Mouse (Mus musculus): ENCODE data around the gene Mpzl1. TPM values are rescaled to one million over a fixed set of nuclear protein-coding genes. Genes with fewer than 3 reads are reported as not detected.

Gene Mpzl1
- total RNA-seq, 2 experiments from 2014 or later = 11.0 to 12.7 TPM

GRCm38 (mm10) chr1:165660774-165661173 lies 26.4 kb upstream of the Mpzl1 start:
- DNase-seq (ENCODE audit: low spot score in 2 of 2) = peak in 1 of 2 experiments; percentile 49

DNA sequence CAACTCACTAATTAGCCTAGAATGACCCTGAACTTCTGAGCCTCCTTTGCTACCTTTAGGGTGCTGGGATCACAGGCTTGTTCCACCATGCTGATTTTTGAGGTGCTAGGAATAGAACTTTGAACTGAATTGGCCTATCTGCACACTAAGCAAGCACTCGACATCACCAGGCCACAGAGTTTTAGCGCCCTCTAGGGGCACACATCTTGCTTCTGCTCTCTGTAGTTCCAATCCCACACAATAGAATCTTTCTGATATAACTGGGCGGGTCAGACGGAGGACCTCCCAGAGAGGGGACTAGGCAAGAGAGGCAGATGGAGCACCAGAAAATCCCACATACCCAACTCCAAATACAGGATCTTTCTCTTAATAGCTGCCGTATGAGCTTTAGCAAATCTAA lies 24.3 kb upstream of the Mpzl1 start:
- DNase-seq (ENCODE audit: low spot score in 2 of 2) = peak; percentile 69 to 73

DNA sequence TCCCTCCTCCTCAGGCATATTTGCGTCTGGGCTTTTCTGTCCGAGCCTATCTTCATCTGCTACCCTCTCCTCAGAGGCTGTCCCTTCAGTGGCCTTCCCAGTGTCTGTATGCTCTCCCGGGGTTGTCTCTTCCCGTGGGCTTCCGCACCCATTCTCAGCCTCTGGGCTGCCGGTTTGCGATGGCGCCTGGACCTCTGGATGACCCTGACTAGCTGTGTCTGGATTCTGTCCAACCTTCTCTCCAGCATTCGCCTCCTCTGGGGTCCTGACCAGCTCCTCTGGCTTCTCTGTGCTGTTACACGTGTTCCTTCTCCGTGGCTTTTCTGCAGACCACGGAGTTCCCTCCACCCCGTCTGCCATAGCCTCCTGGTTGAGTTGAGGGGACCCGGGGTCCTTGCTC lies 21.1 kb upstream of the Mpzl1 start:
- no peak for DNase-seq (ENCODE audit: low spot score in 2 of 2)

DNA sequence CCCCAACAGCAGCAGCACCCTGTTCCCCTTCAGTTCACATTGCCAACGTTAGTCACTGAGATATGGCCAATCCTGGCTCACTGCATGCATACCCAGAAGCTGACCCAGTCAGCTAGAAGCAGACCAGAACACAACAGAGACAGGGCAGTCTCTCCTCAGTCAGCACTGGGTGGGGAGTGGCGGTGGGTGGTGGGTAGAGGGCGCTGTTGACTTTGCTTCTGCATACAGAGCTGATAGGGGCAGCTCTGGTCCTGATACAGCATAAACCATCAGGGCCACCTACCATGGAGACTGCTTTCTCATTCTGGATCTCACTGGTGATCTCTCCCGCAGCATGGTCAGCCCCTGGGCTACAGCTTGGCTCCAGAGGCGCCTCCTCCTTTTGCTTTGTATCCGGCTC lies 20.7 kb upstream of the Mpzl1 start:
- DNase-seq (ENCODE audit: low spot score in 2 of 2) = peak in 1 of 2 experiments; percentile 46

- no peak for DNase-seq (ENCODE audit: low spot score in 2 of 2)
These were observed 19.0 kb upstream of the Mpzl1 start for GRCm38 (mm10) chr1:165653126-165653885.

DNA sequence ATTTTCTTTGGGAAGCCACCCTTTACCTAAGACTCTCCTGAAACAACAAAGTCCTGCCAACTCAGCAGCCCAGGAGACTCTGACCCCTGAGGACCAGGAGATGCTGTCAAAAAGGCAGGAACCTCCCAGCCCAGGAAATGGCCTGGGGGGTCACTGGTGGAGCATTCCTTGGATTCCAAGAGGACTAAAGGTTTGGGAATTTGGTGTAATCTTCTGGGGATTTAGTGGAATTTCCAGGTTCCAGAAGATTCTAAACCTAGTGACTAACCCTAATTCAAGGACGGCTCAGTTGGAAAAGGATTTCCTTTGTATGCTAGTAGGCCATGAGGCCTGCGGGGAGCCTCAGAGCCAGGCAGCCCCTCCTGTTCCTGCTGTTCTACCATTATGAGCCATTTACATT lies 18.2 kb upstream of the Mpzl1 start:
- no peak for DNase-seq (ENCODE audit: low spot score in 2 of 2)

- DNase-seq (ENCODE audit: low spot score in 2 of 2) = no peak
These were observed 16.8 kb upstream of the Mpzl1 start for GRCm38 (mm10) chr1:165651158-165651557.

DNA sequence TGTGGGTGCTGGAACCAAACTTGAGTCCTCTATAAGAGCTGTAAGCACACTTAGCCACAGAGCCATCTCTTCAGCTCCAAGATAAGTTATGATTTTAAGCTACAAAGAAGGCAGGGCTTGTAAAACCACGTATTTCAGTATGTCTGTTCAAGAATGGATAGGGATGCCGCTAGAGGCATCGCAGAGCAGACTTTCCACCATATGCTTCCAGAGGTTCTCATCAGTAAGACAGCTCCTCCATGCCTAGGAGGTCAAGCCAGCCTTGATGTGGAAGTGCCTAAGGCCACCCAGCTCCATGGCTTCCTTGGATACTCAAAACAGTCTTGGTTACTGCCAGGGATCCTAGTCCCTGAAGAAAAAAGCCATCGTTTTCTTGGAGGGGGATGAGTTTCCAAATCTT lies 10.8 kb upstream of the Mpzl1 start:
- DNase-seq (ENCODE audit: low spot score in 2 of 2) = no peak

DNA sequence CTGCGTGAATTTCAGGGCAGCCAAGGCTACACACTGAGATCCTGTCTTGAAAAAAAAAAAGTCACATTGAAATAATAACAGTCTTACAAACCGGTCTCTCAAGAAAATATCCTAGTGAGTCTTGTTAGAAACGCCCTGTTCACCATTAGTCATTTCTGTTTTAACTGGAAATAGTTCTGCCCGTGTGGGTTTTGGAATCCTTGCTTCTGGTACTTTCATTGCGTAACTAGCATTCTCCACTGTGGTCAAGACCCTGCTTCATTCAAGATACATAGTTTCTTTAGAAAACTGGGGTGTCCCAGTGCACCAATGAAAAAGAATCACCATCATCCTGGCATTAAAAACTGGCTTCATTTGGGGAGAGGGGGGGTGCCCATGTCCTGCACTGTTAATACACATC lies 9.4 kb upstream of the Mpzl1 start:
- DNase-seq (ENCODE audit: low spot score in 2 of 2) = no peak

DNA sequence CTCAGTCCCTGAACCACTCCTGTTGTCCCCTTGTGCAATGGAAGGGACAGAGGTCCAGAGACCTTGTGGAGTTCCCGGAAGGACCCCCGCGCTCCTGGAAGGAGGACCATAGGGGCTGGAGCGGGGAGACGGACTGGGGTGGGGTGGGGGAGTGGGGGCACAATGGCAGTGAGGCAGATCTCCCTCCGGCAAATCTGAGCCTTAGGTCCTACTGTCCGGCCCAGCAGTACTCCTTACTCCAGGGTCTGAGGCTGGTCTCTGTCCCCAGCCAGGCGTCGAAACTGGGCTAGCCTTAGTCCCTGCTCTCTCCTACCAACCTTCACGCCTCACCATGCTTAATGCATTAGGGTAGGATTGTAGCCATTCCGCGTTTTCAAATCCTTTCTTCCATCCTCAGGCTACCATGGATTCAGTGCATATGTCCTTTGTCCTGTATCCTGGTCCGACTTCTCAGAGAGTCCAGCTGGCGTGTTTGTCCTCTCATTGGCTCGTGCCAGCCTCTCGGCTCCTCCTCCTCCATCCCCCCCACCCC lies 8.5 kb upstream of the Mpzl1 start:
- peak in 1 of 2 experiments; percentile 37 for DNase-seq (ENCODE audit: low spot score in 2 of 2)

DNA sequence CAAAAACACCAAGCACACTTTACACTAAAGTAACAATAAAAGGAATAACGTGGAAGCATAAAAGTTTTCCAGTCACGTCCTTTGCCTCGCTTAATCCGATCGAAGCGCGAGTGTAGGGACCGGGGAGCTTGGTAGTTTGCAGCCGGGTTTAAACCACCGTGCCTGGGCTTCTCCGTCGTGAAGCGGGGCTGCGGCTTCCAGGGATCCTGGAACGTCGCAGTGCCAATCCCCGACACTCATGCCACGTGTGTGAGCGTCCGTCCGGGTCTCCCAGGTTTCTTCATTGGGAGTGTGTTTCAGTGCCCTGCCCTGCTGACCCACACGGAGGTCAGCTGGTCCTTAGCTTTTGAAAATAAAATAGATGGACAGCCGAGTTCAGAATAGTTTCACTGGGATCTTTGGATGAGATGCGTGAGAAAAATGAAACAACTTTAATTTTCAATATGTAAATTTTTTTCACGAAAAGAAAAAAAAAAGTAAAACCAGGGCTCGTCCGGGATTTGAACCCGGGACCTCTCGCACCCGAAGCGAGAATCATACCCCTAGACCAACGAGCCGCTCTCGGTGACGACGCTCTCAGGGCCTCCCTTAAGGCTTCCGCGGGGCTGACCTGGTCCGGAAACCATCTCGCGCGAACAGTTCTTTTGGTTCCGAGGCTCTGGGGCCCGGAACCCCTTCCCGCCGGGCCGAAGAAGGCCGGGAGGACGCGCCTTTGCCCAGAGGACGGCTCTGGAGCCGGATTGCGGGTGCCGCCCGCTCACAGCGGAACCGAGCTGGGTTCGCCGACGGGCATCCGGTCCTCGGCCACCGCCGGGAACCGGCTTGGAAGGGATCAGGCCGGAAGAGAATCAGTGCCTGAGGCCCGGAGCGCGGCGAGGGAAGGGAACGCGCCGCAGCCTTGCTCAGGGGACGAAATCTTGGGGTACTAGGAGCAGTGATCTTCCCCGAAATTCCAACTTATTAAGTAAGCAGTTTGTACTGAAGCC lies 7.7 kb upstream of the Mpzl1 start:
- peak; percentile 97 to 99 for DNase-seq (ENCODE audit: low spot score in 2 of 2)

DNA sequence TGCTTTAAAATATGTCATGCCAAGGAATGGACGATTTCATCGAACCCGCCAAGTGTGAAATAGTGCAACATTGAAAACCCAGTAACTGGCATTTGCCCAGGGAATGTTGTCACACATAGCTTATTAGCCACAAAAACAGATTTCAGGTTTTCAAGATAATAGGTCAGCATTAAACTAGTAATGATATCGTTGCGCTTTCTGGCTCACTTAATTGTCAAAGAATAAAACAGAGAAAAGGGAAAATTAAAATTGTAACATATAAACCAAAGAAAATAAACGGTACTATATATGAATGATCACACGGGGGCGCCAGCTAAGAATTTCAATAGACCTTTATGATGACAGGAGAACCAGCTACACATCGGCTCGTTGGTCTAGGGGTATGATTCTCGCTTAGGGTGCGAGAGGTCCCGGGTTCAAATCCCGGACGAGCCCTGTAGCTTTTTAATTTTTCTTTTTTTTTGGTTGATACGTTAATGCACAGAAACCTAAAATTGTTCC lies 7.0 kb upstream of the Mpzl1 start:
- DNase-seq (ENCODE audit: low spot score in 2 of 2) = peak; percentile 71 to 89

DNA sequence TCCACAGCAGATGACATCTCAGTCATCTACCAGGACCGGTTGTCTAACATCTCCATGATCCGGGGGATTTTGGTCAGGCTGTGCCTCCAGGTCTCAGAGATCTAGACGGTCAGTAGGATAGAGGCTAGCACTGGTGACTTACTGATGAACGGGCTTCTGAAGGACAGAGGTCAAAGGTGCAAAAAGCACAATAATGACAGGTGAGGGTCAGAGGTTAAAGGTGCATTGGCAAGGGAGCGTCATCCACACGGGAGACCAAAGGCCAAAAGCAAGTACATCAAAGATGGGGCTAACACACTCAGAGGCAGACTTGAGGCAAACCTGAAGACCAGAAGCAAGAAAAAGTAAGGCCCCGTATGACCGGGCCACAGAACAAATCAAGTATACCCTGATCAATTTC lies 2.0 kb upstream of the Mpzl1 start:
- no peak for DNase-seq (ENCODE audit: low spot score in 2 of 2)

DNA sequence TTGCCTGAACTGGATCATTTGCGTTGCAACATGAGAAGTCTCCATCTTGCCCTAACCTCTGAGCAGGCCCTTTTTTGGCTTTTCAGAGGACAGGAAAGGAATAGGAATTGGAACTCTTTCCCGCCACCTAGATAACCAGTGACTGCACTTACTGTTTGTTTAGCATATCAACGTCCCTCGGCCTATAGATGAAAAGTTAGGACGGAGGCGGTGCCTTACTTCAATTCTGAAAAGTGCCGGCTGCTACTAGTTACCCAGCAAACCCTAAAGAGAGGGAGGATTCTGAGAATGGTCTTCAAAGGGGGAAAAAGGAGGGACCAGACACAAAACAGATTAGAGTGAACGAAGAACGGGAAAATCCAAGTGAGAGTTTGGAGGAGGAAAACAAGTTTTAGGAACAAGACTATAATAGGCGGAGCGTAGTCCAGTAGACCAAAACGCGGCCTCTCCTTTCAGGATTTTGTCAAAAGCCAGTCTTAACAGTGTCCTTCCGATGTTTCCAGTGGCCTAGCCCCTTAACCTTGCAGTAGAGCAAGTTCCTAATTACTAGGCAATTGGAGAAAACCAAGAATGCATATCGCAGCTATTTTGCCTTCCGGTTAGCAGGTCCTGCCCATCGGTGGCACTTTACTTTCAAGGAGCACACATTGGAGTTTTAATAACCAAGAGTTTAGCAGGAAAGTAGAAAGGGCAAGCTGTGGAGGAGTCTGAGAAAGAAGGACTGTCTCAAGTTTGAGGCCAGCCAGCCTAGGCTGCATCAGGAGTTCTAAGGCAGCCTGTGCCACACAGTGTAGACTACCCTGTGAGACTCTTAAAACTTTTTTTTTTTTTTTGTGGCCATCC lies 938 bp upstream of the Mpzl1 start:
- DNase-seq (ENCODE audit: low spot score in 2 of 2) = no peak

DNA sequence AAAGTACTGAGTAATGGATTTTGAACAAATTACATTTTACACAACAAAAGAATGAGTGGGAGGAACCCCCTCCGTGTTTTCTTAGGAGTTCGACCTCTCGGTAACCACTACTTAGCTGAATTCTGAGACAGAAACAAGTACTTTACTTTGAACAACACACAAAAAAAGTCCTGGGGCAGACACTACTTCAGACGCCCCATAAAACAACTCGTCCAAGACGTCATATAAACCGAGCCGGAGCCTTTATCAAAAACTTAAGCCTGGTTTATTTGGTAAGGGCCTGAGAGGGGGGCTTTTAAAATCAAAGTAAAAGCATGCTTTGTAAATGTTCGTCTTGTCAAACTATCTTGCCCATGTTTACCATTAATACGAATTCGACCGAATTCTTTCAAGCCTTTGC lies 993 bp downstream of the Mpzl1 start:
- no peak for DNase-seq (ENCODE audit: low spot score in 2 of 2)

DNA sequence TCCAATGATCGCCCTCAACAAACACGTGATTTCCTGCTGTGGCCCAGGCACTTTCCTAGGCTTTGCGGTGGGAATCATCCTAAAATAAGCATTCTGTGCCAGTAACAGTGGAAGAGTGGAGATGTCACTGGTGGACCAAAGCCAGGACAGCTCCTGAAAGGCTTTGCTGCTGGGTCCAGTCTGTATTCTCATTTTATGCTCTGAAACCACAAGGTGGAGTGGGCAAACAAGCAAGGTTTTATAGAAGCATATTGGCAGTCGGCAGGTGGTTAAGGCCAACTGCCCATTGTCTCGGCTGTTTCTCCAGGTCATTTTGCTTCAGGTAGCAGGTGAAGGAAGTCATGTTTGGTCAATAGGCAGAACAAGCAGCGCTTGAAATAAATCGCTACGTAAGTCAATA lies 3.2 kb downstream of the Mpzl1 start:
- DNase-seq (ENCODE audit: low spot score in 2 of 2) = no peak

- no peak for DNase-seq (ENCODE audit: low spot score in 2 of 2)
These were observed 4.4 kb downstream of the Mpzl1 start for GRCm38 (mm10) chr1:165629975-165630374.

DNA sequence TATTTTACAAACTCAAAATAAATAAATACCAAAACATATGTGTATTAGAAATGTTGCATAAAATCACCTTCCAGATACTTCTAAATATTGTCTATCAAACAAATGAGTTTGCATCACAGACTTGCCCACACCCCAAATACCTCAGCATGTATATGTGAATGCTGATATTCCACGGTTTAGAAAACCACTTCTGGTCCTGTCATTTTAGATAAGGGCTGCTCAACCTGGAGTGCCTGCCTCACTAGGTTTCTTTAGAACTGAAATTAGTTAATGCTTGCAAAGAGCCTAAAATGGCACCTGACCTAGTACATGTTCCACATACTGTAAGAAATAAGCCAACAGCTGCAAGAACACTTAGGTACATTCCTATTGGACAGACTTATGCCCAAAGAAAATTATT lies 5.7 kb downstream of the Mpzl1 start:
- DNase-seq (ENCODE audit: low spot score in 2 of 2) = no peak

GRCm38 (mm10) chr1:165625896-165626295 lies 8.4 kb downstream of the Mpzl1 start:
- no peak for DNase-seq (ENCODE audit: low spot score in 2 of 2)

- no peak for DNase-seq (ENCODE audit: low spot score in 2 of 2)
These were observed 9.3 kb downstream of the Mpzl1 start for GRCm38 (mm10) chr1:165625058-165625457.

- no peak for DNase-seq (ENCODE audit: low spot score in 2 of 2)
These were observed 16.1 kb downstream of the Mpzl1 start for GRCm38 (mm10) chr1:165618201-165618624.

Measured in adrenal gland, adult 18-20 months (tissue).